Mouse (Mus musculus) ES-E14 (cell line): ENCODE results near the gene Nedd4.

ENCODE experiments used
- CHD2 ChIP-seq: IDR thresholded peaks from 2 replicates; pipeline ENCODE4 v1.6.1; 2014; ENCODE audit warnings: mild to moderate bottlenecking, low read depth, low read length, inconsistent platforms
- HCFC1 ChIP-seq: IDR thresholded peaks from 2 replicates; pipeline ENCODE4 v1.6.1; 2012; ENCODE audit warnings: low read length, inconsistent platforms, borderline replicate concordance; ENCODE audit not compliant: insufficient read depth
- MAFK ChIP-seq: IDR thresholded peaks from 2 replicates; pipeline ENCODE4 v1.6.1; 2014; ENCODE audit warnings: mild to moderate bottlenecking, low read depth, low read length, inconsistent platforms; ENCODE audit not compliant: insufficient read depth
- ZC3H11A ChIP-seq: IDR thresholded peaks from 2 replicates; pipeline ENCODE4 v1.6.1; 2012; ENCODE audit warnings: low read depth, mild to moderate bottlenecking, inconsistent platforms, low read length, borderline replicate concordance
- ZNF384 ChIP-seq: IDR thresholded peaks from 2 replicates; pipeline ENCODE4 v1.6.1; 2012; ENCODE audit warnings: low read depth, low read length, inconsistent platforms

GRCm38 (mm10) chr9:72627598-72627997 is 34.5 kb upstream of the Nedd4 start:
- TF ChIP-seq ZNF384 = no peak
- TF ChIP-seq CHD2 = no peak
- TF ChIP-seq HCFC1 = no peak
- TF ChIP-seq ZC3H11A = no peak
- TF ChIP-seq MAFK = no peak
